Mouse (Mus musculus) CD8-positive naive resting alpha-beta T cell, adult 2 months (primary cell): ENCODE measurements around the gene Tamm41.

Source experiments
- DNase-seq, 2 experiments: peaks; one replicate each; pipeline ENCODE4 v3.0.0; 2022; ENCODE audit warnings: low read depth in 2 of 2, low spot score in 2 of 2

Tamm41 gene

DNA sequence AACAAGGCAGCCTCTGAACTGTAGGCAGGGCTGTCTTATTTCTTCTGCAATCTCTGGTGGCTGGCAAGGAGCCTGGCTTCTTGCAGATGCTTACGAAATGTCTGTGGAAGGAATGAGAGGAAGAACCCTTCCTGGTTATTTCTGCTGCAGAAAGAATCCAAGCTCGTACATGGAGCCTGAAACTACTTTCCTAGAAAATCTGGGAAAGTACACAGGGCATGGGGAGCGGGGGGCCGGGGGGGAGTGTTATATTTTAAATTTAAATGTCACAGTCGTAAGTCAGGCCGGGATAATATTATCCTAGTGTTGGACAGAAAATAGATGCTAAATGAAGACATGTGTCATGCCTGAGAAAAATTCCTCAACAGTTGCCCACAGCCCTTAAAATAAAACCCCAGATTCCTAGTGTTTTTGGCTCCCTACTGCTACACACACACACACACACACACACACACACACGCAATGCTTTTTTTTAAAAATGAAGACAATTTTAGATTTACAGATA is 60.7 kb downstream of the Tamm41 start:
- DNase-seq: no peak

DNA sequence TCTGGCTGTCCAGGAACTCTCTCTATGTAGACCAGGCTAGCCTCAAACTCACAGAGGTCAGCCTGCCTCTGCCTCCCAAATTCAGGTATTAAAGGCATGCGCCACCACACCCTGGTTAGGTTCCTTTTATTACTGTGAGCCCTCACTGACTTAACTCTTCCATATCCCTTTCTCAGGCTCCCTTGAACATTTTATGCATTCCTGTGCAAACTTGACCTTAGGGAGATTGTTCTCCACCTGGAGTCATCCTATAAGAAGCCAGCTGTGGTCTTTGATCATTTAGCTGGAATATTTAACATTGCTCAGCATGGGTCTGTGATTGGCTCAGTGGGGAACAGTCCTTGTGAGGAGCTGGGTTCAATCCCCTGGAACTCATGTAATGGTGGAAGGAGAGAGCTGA is 63.3 kb downstream of the Tamm41 start:
- DNase-seq: no peak

DNA sequence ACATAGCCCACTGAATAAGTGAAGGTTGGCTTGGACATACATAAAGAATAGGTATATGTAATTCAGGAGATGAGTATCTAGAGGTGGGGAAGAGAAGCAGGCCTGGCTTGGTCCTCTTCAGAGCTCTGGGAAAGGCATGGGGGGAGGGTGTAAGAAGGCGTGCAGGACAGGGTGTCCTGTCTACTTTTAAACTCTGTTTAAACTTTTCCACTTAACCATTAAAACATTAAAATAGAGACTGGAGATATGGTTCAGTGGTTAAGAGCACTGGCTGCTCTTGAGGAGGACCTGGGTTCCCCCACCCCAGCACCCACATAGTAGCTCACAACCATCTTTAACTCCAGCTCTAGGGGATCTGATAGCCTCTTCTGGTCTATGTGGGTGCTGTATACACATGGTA is 64.7 kb downstream of the Tamm41 start:
- no peak for DNase-seq

DNA sequence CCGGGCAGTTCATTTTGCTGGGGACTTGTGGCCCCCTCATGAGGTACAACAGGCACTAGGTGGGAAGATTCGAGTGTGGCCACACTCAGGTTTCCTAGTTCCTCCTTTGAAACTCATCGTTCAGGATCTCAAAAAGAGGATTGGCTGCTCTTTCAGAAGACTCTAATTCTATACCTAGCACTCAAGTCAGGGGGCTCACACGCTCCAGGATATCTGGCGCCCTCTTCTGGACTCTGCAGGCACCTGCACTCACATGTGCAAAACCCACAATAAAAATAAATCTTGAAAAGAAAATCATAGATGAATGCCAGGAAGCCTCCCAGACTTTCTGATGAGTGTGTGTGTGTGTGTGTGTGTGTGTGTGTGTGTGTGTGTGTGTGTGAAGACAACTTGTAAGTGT is 66.8 kb downstream of the Tamm41 start:
- DNase-seq: no peak

DNA sequence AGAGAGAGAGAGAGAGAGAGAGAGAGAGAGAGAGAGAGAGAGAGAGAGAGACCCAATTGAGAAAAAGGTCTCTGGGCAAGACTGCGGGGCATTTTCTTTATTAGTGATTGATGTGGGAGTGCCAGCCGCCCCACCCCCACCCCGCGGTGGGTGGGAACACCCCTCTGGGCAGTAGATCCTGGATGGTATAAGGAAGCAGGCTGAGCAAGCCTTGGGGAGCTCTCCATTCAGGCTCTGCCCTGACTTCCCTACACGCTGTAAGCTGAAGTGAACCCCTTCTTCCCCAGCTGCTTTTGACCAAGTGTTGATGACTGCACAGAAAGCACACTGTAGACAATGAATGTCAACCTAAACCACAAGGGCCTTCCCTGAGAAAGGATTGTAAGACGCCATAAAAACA is 67.3 kb downstream of the Tamm41 start:
- DNase-seq: no peak

DNA sequence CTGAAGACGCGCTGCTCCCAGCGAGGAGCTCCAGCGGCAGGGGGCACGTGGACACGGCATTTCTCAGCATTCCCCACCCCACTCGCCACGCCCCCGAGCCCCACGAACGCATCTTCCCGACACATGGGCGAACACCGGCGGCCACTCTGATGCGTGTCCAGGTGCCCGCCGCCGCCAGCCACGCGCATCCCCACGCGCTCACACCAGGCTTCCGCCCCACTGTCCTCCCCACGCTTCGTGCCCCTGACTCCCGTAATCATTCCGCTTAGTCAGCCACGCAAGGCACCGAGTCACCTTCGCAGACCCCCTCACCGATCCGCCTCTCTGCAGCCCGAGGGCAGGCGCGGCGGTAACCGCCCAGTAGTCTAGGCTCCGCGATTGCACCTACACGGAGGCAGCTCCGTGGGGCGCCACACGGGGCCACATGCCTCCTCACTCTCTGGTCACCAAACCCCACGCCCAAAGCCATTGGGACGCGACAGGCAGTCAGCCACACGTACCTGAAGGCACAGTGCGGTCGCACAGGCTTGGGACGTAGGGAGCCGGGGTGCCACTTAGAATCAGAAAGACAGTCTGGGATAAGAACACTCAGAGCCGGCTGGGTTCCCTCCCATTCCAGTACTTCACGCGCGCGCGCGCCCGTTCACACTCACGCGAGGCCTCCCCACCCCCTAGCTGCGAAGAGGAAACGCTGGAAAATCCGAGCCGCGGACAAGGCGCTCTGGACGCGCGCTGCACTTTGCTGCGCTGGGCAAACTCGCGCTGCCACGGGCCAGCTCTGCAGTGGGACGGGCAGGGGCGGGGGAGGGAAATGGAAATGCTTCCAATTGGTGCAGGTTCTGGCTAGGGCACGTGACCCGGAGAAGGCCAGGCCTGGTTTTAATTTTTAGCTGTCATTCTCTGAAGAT is 68.2 kb downstream of the Tamm41 start, which contains the start of gene Vgll4:
Vgll4 (minus strand) TSS at position 782 of the 908 bp plus-strand sequence.
- DNase-seq: no peak

DNA sequence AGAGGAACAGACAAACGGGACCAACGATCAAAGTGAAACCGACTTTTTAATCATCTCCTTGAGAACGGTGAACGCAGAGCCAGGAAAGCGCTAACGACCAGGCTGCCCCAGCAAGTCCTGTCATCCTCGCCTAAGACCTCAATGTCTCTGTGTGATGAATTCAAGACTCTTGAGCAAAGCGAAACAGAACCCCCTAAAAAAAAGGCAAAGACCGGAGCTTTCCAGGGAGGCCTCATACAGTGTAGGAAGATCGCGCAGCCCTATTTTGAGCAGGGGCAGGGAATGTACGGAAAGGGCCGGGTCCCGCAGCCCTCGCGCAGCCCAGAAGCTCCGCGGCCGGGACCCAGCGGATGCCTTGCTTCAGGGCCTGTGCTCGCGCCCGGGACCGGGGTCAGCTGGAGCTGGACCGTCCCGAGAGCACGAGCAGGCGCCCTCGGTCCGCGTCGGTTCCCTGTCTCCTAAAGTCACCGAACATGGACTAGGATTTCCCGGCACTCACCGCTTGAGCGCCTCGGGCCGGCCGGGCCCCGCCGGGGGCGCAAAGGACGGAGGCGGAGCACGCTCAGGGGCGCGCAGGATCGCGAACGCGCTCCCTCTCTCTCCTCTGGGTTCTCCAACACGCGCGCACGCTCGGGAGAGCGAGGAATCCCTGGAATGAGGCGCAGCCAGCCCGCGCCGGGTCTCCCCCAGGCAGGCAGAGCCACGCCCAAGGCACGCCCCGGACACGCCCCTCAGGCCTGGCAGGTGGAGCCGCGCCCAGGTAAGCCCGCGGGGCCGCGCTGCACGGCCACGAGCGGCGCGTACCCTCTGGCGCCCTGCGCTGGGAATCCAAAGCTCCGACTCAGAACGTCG is 69.1 kb downstream of the Tamm41 start:
- DNase-seq: no peak

DNA sequence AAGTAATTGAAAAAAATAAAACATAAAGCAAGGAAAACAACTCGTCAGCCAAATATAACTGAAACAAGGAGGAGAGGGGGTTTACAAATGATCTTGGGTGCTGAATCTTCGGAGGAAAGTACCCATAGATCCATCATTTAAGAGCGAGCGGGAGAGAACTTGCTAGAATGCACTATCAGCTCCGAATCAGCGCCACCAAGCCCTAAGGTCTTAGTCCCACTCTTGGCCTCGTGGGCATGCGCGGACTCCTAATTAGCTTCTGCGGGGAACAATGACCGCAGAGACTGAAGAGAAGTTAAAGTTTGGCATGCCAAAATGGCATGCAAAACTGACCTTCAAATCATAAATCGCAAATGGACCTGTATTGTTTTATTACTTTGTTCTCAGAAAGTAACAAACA is 70.1 kb downstream of the Tamm41 start:
- no peak for DNase-seq

DNA sequence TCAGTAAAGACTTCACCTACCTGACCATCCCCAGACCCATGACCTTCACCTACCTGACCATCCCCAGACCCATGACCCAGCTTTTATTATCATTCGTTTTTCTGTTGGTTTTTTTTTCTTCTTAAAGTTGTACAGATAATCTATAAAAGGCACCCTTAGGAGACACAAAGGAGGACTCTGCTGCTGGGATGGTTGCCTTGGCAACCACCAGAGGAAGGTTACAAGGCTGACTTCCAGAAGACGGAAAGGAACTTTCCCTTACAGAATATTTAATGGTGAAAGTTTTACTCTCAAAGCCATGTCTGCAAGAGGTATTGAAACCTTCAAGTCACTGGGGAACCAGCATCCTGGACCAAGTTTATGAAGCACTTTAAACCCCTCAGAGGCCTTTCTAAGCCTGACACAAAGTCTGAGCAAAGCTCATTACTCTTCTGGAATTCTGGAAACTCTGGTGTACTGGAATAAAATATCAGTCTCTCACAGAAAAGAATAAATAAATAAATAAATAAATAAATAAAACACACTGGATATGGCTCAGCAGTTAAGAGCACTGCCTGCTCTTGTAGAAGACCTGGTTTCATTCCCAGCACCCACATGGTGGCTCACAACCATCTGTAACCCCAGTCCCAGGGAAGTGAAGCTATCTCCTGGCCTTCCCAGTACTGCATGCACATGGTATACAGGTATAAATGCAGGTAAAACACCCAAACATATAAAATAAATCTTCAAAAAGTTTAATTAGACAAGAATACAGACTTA is 71.1 kb downstream of the Tamm41 start:
- DNase-seq: no peak

DNA sequence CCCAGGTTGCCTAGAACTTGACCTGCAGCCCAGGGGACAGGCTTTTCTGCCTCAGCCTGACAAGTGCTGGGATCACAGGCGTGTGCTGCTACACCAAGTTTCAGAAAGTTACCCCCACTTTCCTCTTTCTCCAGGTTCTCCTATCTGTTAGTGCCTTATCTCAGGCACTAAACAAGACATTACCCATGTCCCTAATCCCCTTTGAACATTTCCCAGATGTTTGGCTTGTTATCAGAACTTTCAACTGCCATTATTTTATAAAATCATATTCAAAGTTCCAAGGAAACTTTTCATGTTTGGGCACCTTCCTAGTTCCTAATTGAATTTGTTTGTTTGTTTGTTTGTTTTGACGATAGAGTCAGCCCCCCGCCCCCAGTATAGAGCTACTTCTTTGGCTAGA is 71.9 kb downstream of the Tamm41 start:
- DNase-seq: no peak

DNA sequence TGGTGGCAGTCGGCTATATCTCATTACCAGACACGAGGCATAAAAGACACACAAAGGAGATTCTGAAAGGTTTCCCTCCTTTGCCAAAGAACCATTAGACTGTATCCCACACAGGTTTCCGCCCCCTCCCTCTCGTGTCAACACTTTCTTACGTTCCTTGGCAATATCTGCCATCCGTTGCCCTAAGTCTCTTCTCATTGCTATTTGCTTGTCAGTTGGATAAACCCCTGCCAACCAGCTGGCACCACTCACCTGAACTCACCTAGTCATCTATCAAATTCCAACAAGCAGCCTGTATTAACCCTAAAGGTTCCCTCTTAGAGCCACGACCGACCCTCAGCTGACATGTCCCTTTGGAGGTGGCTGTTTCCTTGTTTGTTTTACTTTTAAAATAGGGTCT is 72.3 kb downstream of the Tamm41 start:
- no peak for DNase-seq

DNA sequence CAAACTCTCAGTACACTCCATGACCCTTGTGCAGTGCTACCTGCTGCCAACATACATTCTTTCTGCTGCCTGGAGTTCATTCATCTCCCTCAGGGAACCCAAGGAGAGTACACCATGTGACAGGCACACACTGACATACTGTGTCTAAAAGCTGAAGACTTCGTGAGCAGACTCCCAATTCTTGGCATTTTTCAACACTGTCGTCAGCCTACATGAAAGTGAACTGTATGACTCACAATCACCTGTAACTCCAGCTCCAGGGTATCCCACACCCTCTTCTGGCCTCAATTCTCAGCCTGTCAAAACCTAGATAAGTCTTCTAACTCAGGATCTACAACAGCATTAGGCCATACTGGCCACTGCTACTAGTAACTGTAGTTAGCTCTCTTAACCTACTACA is 73.4 kb downstream of the Tamm41 start:
- DNase-seq: no peak

DNA sequence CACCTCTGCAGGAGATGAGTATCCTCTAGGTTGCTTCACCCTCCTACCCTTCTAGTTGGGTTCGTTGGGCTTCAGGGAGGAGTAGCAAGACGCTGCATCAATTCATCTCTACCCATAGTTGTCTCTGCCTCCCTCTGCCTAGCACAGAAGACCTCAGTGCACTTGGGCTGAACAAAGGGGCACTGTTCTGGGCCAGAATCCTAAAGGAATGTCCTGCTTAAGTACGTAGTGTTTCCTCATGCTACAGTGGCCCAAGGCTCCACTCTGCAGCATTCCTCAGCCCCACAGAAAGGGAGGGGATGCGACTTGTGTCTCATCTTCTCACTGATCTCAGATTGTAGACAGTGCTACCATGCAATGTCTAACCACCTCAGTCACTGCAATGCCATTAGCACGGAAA is 74.0 kb downstream of the Tamm41 start:
- DNase-seq: no peak

DNA sequence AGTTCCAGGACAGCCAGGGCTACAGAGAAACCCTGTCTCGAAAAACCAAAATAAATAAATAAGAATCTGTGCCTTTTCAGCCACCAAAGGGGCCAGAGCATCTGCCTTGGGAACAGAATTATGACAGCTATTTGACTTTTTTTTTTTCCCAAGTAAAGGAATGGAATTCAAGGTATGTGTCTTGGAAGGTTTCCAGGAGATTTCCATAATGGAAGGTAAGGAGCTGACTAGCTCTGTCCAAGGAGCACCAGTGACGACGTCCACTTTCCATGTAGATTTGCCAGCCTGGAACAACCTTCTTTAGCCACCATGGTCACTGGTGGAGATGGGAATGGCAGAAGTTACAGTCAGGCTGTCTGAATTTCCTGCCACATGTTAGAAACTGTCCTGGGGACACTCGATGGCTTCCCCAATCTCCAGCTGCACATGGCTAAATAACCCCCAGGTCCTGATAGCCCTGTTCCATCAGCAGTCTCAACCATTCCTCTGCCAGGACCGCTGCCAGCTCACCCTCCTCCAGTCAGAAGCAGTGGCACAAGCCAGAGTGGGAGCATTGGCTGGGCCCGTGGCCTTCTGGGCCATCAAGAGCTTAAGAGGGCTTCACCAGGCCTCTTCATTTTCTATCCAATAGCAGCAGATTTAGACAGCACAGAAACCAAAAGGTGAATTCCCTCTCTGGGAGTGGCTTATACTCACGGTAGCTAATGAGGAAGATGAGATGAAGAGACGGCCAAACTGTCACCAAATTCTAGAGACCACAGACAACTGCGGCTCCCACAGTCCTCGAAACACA is 76.2 kb downstream of the Tamm41 start:
- no peak for DNase-seq

DNA sequence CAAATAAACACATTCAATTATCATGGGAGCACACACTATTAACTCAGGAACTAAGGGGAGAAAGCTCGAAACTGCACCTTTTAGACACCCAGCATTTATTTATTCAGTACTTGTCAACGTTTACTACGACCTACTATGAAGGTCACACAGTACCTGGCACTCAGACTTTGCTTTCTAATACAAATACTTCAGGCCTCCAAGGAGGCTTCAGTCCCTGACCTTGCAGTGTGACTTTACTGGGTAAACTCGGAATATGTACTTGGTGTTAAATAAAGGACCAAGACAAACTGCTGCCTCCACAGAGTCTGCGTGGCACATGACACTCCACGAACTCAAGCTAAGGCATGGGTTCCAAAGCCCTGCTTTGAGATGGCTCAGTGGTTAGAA is 78.7 kb downstream of the Tamm41 start:
- DNase-seq: no peak

DNA sequence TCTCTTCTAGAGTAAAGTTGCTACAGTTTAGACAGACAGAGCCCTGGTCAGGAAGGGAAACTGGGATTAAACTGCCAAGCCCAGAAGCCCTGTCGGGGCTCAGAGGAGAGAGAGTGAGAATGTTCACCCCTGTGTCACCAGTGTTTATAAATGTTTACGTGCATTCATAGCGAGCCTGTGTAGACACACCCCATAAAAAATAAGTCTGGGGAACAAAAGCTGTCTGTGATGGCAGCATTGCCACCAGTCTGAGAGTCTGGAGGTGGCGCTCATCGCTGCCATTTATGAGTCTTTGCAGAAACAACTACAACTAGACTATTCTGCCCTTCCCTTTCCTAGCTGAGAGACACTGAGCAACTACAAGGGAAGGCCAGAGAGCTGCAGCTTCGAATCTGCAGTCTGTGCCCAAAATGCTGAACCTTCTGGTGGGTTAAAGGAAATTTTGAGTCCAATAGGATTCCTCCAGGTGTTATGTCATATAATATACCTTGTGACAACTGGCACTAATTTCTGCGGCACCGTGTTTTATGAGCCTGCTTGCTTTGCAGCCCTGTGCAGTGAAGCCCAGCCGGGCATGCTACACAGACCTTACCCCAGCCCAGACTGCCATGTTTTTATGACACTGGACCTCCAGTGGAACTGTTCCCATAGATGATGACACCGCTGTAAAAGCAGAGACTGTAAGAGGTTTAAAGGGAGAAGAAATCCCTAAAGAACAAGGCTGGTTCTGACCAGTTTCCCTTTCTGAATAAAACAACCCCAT is 79.2 kb downstream of the Tamm41 start:
- no peak for DNase-seq

DNA sequence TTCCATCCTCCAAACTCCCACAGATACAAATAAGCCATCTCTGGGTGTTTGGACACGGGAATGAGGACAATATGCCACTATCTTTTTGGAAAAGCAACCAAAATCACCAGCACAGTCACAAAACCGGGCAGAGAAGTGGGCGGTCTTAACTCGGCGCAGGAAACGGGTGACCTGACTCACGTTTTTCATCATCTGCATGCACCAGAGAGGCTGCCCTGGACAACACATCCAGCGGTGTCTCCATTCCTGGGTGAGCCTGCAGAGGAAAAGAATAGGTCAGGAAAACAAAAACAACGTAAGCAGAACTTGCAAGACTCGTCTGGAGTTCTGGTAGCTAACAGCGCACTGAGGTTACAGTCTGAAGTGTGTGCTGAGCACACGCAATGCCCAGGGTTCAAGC is 79.9 kb downstream of the Tamm41 start:
- no peak for DNase-seq

DNA sequence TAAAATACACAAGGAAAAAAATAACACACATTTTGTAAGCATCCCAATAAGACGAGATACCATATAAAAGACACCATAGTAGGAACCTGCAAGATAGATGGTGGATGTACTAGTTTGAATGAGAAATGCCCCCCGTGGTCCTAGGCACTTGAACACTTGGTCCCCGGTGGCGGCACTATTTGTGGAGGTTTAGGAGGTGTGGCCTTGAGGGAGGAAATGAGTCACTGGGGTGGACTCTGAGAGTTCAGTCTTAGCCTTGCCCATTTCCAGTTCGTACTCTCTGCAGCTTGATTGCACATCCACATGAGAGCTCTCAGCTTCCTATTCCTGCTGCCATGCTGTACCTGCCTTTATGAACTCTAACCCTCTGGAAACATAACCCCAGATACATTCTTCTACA is 83.2 kb downstream of the Tamm41 start:
- no peak for DNase-seq
